Mouse (Mus musculus) spleen, postnatal 14 days (tissue): ENCODE data around the gene Cacna1d.

Experiments used
- DNase-seq, 2 experiments: peaks; one replicate each; pipeline ENCODE4 v3.0.0; 2021 to 2022; ENCODE audit warnings: low spot score in 2 of 2

The Cacna1d gene

GRCm38 (mm10) chr14:30371070-30371469 lies 120.2 kb downstream of the Cacna1d start:
- no peak for DNase-seq

GRCm38 (mm10) chr14:30367074-30367473 lies 124.2 kb downstream of the Cacna1d start:
- no peak for DNase-seq

GRCm38 (mm10) chr14:30365866-30366265 lies 125.4 kb downstream of the Cacna1d start:
- DNase-seq, result no peak

GRCm38 (mm10) chr14:30363487-30364167 lies 127.6 kb downstream of the Cacna1d start:
- no peak for DNase-seq

GRCm38 (mm10) chr14:30362370-30362769 lies 128.9 kb downstream of the Cacna1d start:
- DNase-seq, result no peak

- DNase-seq, result no peak
Observed at GRCm38 (mm10) chr14:30360478-30360877, 130.8 kb downstream of the Cacna1d start.

- DNase-seq, result no peak
Observed at GRCm38 (mm10) chr14:30360004-30360403, 131.3 kb downstream of the Cacna1d start.

- DNase-seq, result no peak
Observed at GRCm38 (mm10) chr14:30358028-30358427, 133.2 kb downstream of the Cacna1d start.

GRCm38 (mm10) chr14:30356456-30356855 lies 134.8 kb downstream of the Cacna1d start:
- DNase-seq, result no peak

- no peak for DNase-seq
Observed at GRCm38 (mm10) chr14:30354761-30355160, 136.5 kb downstream of the Cacna1d start.

GRCm38 (mm10) chr14:30354127-30354463 lies 137.2 kb downstream of the Cacna1d start:
- no peak for DNase-seq

GRCm38 (mm10) chr14:30353291-30354126 lies 137.7 kb downstream of the Cacna1d start:
- DNase-seq, result no peak

GRCm38 (mm10) chr14:30352951-30353270 lies 138.3 kb downstream of the Cacna1d start:
- DNase-seq, result no peak

- no peak for DNase-seq
Observed at GRCm38 (mm10) chr14:30352061-30352950, 138.9 kb downstream of the Cacna1d start.

GRCm38 (mm10) chr14:30350285-30350684 lies 141.0 kb downstream of the Cacna1d start:
- DNase-seq, result no peak

- no peak for DNase-seq
Observed at GRCm38 (mm10) chr14:30344948-30345865, 146.0 kb downstream of the Cacna1d start.

- DNase-seq, result no peak
Observed at GRCm38 (mm10) chr14:30343740-30344139, 147.5 kb downstream of the Cacna1d start.

GRCm38 (mm10) chr14:30341825-30342590 lies 149.2 kb downstream of the Cacna1d start:
- no peak for DNase-seq

- DNase-seq, result no peak
Observed at GRCm38 (mm10) chr14:30340140-30340539, 151.1 kb downstream of the Cacna1d start.

GRCm38 (mm10) chr14:30331856-30332255 lies 159.4 kb downstream of the Cacna1d start:
- no peak for DNase-seq
